Comparison of ENCODE assay signal across 8 mouse cellular contexts in genomic region chrX:51372477-51373239, GRCm38 (mm10).
A peak's percentile ranks its signal among the peaks of the same experiment; 100 is the strongest.
DNase-seq lines count a peak whose midpoint lies in the region; ATAC-seq and TF ChIP-seq lines count a peak whose summit lies in the region.

No protein-coding gene starts in this region.

- no peaks in the 10 kb centered on the region for H3K36me3 ChIP-seq in neural tube, embryonic 15.5 days

- H3K4me3 ChIP-seq in neural tube, embryonic 15.5 days (replicated peaks): no peak overlapping the region
- H3K4me3 ChIP-seq in cortical plate, adult 2 months (ENCODE audit: insufficient read depth, low read length): no peak overlapping the region

- no peak for TF ChIP-seq POLR2A in cortical plate, adult 2 months (IDR thresholded peaks at IDR 0.05; ENCODE audit: extremely low read depth, insufficient read depth, low read length)

- H3K9ac ChIP-seq in neural tube, embryonic 15.5 days (replicated peaks): no peak overlapping the region

- peak; percentile 42; the same call in 1 of the 2 replicates for TF ChIP-seq CTCF in cortical plate, adult 2 months (IDR thresholded peaks at IDR 0.05; ENCODE audit: extremely low read depth, insufficient read depth, low read length)

- intact Hi-C loops in left cerebral cortex, postnatal 14 days (cut with DNase I): loop anchor here (2.0 to 10.0 kb wide), 3 partner anchors 168 to 698 kb away; partner anchors contain the start of gene Mbnl3

- no peak overlapping the region for H3K27ac ChIP-seq in neural tube, embryonic 15.5 days (replicated peaks)
- no peak overlapping the region for H3K27ac ChIP-seq in cortical plate, adult 2 months (ENCODE audit: insufficient read depth, low read length)

- peak; percentile 67; the same call in 1 of the 2 replicates for ATAC-seq in frontal cortex, adult (ENCODE audit: low TSS enrichment)
- no peak for ATAC-seq in neural tube, embryonic 15.5 days (ENCODE audit: low FRiP score)
- no peak for ATAC-seq in erythroid progenitor cell, adult 5-6 weeks (replicated peaks; ENCODE audit: low FRiP score, poor library complexity, severe bottlenecking)

- no peaks in the 10 kb centered on the region for H3K9me3 ChIP-seq in neural tube, embryonic 15.5 days (replicated peaks)

- H3K4me2 ChIP-seq in neural tube, embryonic 15.5 days: no peak overlapping the region

- 44% methylated on average over 5 of the region's 5 CpGs for WGBS in neural tube, embryonic 15.5 days

- H3K4me1 ChIP-seq in neural tube, embryonic 15.5 days: no peaks in the 10 kb centered on the region
- no peaks in the 10 kb centered on the region for H3K4me1 ChIP-seq in cortical plate, adult 2 months (ENCODE audit: control insufficient read depth, insufficient read depth, low read length)

- DNase-seq in frontal cortex, postnatal 25 days (ENCODE audit: low spot score in 2 of 2): no peak
- peak; percentile 13 for DNase-seq in neural tube, embryonic 10.5 days (ENCODE audit: extremely low spot score, low spot score)
- DNase-seq in left cerebral cortex, postnatal 14 days (ENCODE audit: low spot score in 2 of 2): peak; percentile 20 to 24
- DNase-seq in retina, embryonic 14.5 days (ENCODE audit: low spot score): peak; percentile 43

- H3K27me3 ChIP-seq in neural tube, embryonic 15.5 days (replicated peaks): no peaks in the 10 kb centered on the region; the same call in 1 of the 2 replicates

Comparison
In these comparisons a context has a peak if more than half of its experiments do, and no peak if none do; other contexts are left out.
1. DNase-seq: peak in neural tube, embryonic 10.5 days (single experiment), left cerebral cortex, postnatal 14 days (2 of 2) and retina, embryonic 14.5 days (single experiment); none in frontal cortex, postnatal 25 days (0 of 2).